Mouse (Mus musculus) stomach, postnatal 0 days (tissue): ENCODE measurements around the gene Nhsl1.

ENCODE experiments used
- CTCF ChIP-seq: IDR thresholded peaks from 2 replicates; pipeline ENCODE4 v1.5.1; 2016; ENCODE audit warnings: antibody characterized with exemption, low read depth, mild to moderate bottlenecking, moderate library complexity
- EP300 ChIP-seq: optimal IDR thresholded peaks from 2 replicates; pipeline ENCODE3; 2016; ENCODE audit warnings: antibody characterized with exemption

- no peak for TF ChIP-seq EP300
- TF ChIP-seq CTCF: no peak
These were observed 230.8 kb downstream of the Nhsl1 start for GRCm38 (mm10) chr10:18549321-18550216.
